Mouse (Mus musculus) embryonic facial prominence, embryonic 13.5 days (tissue): Measurements from ENCODE around the gene Cavin4. TPM values are rescaled to one million over a fixed set of nuclear protein-coding genes. Genes with fewer than 3 reads are reported as not detected.

Experiments used
- ATAC-seq: fragments of 200-750 bp; cut with Nextera tagmentation; 2 replicates; pipeline ENCODE4 v1.8.0; 2017; ENCODE audit warnings: low read depth; ENCODE audit not compliant: insufficient number of reproducible peaks, insufficient read depth, low FRiP score, low TSS enrichment
- H3K27ac ChIP-seq: fragments of 300-500 bp; sonication (generic); 2 replicates; pipeline ENCODE4 v1.5.1; 2015; ENCODE audit warnings: moderate library complexity, mild to moderate bottlenecking, inconsistent platforms
- H3K27me3 ChIP-seq: fragments of 300-500 bp; sonication (generic); 2 replicates; pipeline ENCODE4 v1.6.1; 2015; ENCODE audit warnings: mild to moderate bottlenecking, inconsistent platforms
- H3K36me3 ChIP-seq: fragments of 300-500 bp; sonication (generic); 2 replicates; pipeline ENCODE4 v1.6.1; 2015; ENCODE audit warnings: mild to moderate bottlenecking, inconsistent platforms
- H3K4me1 ChIP-seq: fragments of 300-500 bp; sonication (generic); 2 replicates; pipeline ENCODE4 v1.6.1; 2015; ENCODE audit warnings: inconsistent platforms
- H3K4me2 ChIP-seq: fragments of 300-500 bp; sonication (generic); 2 replicates; pipeline ENCODE4 v1.6.1; 2015; ENCODE audit warnings: moderate library complexity, mild to moderate bottlenecking, inconsistent platforms
- H3K4me3 ChIP-seq: fragments of 300-500 bp; sonication (generic); 2 replicates; pipeline ENCODE4 v1.5.1; 2015; ENCODE audit warnings: mild to moderate bottlenecking, inconsistent platforms
- H3K9ac ChIP-seq: fragments of 300-500 bp; sonication (generic); 2 replicates; pipeline ENCODE4 v1.6.1; 2015; ENCODE audit warnings: mild to moderate bottlenecking, inconsistent platforms
- H3K9me3 ChIP-seq: fragments of 300-500 bp; sonication (generic); 2 replicates; pipeline ENCODE4 v1.6.1; 2016; ENCODE audit warnings: inconsistent platforms
- WGBS: fragments of 180-500 bp; shearing (Covaris S2); methylation state at CpG from one replicate; pipeline ENCODE4 v1.1.7; 2015; ENCODE audit warnings: mixed read lengths; 5-methylcytosine and 5-hydroxymethylcytosine counted together
- polyA plus RNA-seq: library from polyadenylated mRNA; unstranded; fragments of >200 nt; fragmentation: Nextera tagmentation; extraction: Ambion mirVana; gene quantifications from 2 replicates; pipeline ENCODE4 v1.2.1, GENCODE M21; 2015

The Cavin4 gene
- polyA plus RNA-seq, 1 experiment from 2014 or later = 1.2 TPM

DNA sequence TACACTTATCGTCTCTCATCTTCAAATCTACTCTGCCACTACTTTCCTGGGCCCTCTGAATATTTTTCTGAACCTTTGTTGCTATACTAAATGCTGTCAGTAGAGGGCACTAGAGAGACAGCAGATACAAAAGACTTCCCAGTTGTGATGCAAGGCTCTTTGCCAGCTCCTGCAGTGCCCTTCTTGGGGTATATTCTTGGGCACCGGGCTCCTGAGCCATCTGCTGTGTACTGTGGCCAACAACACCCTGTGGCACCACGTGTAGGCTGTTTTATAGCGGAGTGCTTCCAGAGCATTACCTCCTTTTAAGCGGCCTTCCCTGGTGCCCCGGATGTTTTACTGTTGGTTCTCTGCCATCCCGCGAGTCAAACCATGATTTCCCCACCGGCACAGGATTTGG is 27.3 kb downstream of the Cavin4 start:
- Histone ChIP-seq H3K27ac (no peak overlapping the region), H3K9ac (no peak overlapping the region), H3K4me1 (peaks cover 7% of the 10 kb centered on the region; the same call in 1 of the 2 replicates), H3K4me3 (no peak overlapping the region), H3K4me2 (no peak overlapping the region), H3K9me3 (no peaks in the 10 kb centered on the region), H3K36me3 (no peaks in the 10 kb centered on the region), H3K27me3 (no peaks in the 10 kb centered on the region)
- 79% methylated on average over 9 of the region's 9 CpGs for WGBS
- no peak for ATAC-seq

DNA sequence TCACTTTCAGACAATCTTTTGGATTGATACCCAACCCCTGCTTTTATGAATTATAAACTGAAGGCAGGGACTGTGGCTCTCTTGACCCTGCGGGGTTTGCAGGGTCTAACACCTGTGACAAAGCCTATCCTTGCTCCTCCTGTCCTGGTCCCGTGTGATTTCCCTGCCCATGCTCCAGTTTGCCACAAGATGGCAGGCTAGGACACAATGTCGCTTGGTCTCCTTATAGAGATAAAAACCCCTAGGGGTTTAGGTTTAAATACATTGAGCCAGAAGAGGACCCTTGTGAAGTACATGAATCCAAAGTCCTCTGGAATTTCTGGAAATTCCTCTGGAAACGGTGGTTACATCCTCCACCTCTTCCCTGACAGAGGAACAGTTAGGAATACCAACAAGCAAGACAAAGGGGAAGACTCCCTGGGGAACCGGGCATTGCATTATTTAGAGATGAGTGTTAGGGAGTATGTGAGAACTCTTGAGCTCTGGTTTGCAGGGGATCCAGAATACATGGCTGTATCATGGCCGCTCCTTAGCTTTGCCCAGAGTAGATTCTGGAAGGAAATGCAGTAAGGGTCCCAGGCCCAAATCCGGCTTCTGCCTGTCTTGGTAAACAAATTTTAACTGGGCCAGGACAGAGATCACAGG is 28.6 kb downstream of the Cavin4 start:
- Histone ChIP-seq H3K9me3 (no peaks in the 10 kb centered on the region), H3K9ac (no peak overlapping the region), H3K27ac (no peak overlapping the region), H3K36me3 (no peaks in the 10 kb centered on the region), H3K4me1 (peaks cover 7% of the 10 kb centered on the region; the same call in 1 of the 2 replicates), H3K4me3 (no peak overlapping the region), H3K4me2 (no peak overlapping the region), H3K27me3 (no peaks in the 10 kb centered on the region)
- ATAC-seq = peak; percentile 33; the same call in 1 of the 2 replicates
- 39% methylated on average over 7 of the region's 7 CpGs for WGBS

DNA sequence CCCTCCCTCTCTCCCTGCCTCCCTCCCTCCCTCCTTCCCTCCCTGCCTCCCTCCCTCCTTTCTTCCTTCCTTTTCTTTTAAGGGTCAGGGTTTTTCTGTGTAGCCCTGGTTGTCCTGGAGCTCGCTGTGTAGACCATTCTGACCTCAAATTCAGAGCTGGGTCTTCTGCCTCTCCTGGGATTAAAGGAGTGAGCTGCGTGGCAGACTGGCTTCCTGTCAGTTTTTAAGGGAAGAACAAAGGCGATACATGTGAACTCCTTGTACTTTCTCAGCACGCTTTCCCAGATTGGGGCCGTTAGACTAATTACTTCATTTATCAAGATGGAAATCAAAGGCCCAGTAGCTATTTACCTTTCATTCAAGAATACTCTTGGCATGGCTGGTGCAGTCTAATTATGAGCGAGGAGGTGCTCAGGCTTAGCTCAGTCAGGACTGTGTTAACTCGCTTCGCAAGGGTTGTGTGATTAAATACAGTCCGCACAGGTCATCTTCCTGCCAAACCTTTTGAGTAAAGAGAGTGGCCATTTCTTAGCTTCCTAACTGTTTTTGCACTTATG is 29.5 kb downstream of the Cavin4 start:
- Histone ChIP-seq H3K4me3 (no peak overlapping the region), H3K36me3 (no peaks in the 10 kb centered on the region), H3K4me2 (no peak overlapping the region), H3K9ac (no peak overlapping the region), H3K27me3 (no peaks in the 10 kb centered on the region), H3K4me1 (peaks cover 7% of the 10 kb centered on the region; the same call in 1 of the 2 replicates), H3K27ac (no peak overlapping the region), H3K9me3 (no peaks in the 10 kb centered on the region)
- no peak for ATAC-seq
- 49% methylated on average over 9 of the region's 9 CpGs for WGBS

DNA sequence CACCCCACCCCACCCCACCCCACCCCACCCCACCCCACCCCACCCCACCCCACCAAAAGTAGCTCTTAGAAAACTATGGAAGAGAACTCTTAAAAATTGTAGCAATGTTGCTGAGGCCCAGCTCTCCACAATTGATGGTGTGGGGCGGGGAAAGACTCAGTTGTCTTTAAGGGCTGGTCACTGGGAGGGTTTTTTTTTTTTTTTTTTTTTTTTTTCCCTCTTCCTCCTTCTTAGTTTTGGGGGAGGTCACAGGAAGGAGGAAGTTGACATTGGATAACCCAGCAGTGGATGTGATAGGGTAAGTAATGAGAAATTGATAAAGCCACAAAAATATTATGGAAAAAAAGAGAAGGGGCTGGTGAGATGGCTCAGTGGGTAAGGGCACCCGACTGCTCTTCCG is 33.4 kb downstream of the Cavin4 start:
- no peak overlapping the region for H3K4me3 ChIP-seq
- no peaks in the 10 kb centered on the region for H3K9me3 ChIP-seq
- H3K36me3 ChIP-seq = no peaks in the 10 kb centered on the region
- H3K9ac ChIP-seq = no peak overlapping the region
- no peak overlapping the region for H3K4me2 ChIP-seq
- H3K27me3 ChIP-seq = no peaks in the 10 kb centered on the region
- H3K4me1 ChIP-seq = peaks cover 7% of the 10 kb centered on the region; the same call in 1 of the 2 replicates
- no peak overlapping the region for H3K27ac ChIP-seq
- ATAC-seq = no peak
- WGBS = 80% methylated on average over 3 of the region's 3 CpGs

DNA sequence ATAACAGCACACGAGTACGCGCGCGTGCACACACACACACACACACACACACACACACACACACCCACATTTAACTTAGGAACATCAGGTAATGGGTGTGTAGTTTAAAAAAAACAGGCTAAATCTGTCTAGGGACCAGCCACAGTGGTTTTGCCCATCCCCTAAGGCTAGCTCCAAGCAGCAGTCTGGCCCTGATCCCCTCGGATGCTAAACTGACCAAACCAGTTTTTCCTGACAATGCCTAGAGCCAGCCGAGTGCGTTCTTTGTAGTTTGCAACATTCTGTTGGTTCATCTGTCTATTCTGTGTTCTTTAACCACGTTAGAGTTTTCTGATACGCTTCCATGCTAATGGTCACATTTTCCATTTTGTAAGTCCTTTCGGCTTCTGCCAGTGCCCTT is 34.0 kb downstream of the Cavin4 start:
- 46% methylated on average over 11 of the region's 11 CpGs for WGBS
- H3K9me3 ChIP-seq = no peaks in the 10 kb centered on the region
- no peak overlapping the region for H3K9ac ChIP-seq
- no peak for ATAC-seq
- no peak overlapping the region for H3K4me2 ChIP-seq
- H3K27ac ChIP-seq = 0 out of 2 replicates have a peak overlapping the region, but pooled peaks have one; percentile 4
- no peak overlapping the region for H3K4me3 ChIP-seq
- H3K27me3 ChIP-seq = no peaks in the 10 kb centered on the region
- H3K36me3 ChIP-seq = no peaks in the 10 kb centered on the region
- 0 out of 2 replicates have a peak, but pooled peaks cover under 1% of the 10 kb centered on the region for H3K4me1 ChIP-seq

DNA sequence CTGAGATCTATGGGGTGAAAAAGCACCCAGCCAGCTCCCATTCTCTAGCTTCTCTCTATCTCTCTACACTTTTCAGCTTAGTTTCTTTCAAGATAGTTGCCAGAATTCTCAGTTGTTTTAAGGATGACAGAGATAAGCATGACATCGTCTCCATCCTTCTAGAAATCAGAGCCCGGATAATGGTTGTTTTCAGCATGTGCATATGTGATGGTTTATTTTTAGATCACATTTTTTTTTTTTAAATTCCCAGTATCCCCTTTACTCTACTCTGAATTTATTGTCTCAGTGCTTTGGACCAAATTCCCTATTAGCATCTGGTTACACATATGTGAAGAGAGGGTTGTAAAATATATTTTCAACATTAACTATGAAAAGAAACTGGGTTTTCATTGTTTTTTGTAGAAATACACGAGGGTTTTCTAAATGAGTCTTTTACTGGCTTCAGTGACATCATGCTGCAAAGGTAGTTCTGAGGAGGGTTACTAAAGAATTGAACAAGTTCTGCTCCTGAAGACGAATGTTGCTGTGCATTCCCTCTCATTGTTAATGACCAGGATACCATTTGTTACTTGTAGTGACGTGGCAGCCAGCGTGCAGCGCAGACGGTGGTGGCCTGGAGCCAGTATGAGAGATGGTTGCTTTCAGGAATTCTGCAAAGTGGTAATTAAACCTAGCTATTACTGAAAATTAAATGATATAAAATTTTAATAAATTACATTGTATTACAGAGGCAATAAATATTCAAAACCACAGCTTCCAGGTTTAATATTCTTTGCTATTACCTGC is 52.7 kb downstream of the Cavin4 start:
- Histone ChIP-seq H3K4me2 (no peak overlapping the region), H3K4me1 (no peaks in the 10 kb centered on the region), H3K36me3 (no peaks in the 10 kb centered on the region), H3K9ac (no peak overlapping the region), H3K4me3 (no peak overlapping the region), H3K27ac (no peak overlapping the region), H3K9me3 (no peaks in the 10 kb centered on the region), H3K27me3 (no peaks in the 10 kb centered on the region)
- WGBS = 77% methylated on average over 8 of the region's 8 CpGs
- no peak for ATAC-seq

DNA sequence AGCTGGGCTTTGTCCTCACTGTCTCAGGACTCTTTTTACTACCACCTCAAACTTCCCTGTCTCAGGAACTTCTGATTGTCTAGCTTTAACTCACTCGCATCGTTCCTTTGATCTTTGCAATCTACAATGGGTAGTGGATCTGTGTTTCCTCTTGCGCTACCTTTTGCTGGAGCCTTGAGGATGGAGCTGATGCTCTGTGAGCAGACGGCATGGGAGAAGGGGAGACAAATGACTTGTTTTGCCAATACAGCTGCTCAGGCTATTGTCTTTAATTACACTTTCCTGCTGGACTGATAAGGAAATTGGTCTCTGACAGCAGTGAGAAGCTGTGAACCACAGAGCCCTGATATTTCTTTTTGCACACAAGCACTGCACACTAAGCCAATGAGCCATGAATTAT is 53.5 kb downstream of the Cavin4 start:
- H3K9me3 ChIP-seq = no peaks in the 10 kb centered on the region
- H3K4me3 ChIP-seq = no peak overlapping the region
- no peak overlapping the region for H3K4me2 ChIP-seq
- H3K27ac ChIP-seq = no peak overlapping the region
- ATAC-seq = no peak
- WGBS = 73% methylated on average over 4 of the region's 4 CpGs
- H3K27me3 ChIP-seq = no peaks in the 10 kb centered on the region
- H3K36me3 ChIP-seq = no peaks in the 10 kb centered on the region
- no peak overlapping the region for H3K9ac ChIP-seq
- no peaks in the 10 kb centered on the region for H3K4me1 ChIP-seq

Other genes with a start within 250 kb of the Cavin4 start
- gene Tex10, start 190.1 kb upstream of the Cavin4 start, polyA plus RNA-seq = 60.8 and 62.7 TPM in 2 replicates
- 34.9 and 43.3 TPM in 2 replicates for gene Msantd3, start 123.6 kb upstream of the Cavin4 start, polyA plus RNA-seq
- 59.5 and 66.1 TPM in 2 replicates for gene Tmeff1, start 78.3 kb upstream of the Cavin4 start, polyA plus RNA-seq